Mouse (Mus musculus) right cerebral cortex, postnatal 10 days (tissue): ENCODE measurements at regions not wholly inside any gene's neighbourhood (a gene's known extent, or its start where the extent isn't known, plus 50 kb on each side); places are given as distances from the start of the nearest gene placed in this dataset.
"Not testable (repeated sequence)": the region's sequence is repeated elsewhere in the genome, so short reads cannot be mapped to it uniquely, and the experiment has no call there.

Experiments
- DNase-seq, 2 experiments: peaks; one replicate each; pipeline ENCODE4 v3.0.0; 2021; ENCODE audit warnings: low spot score in 2 of 2

GRCm38 (mm10) chr7:116680523-116680922 lies 176.4 kb downstream of the Nucb2 start:
- peak in 1 of 2 experiments; percentile 14 for DNase-seq

- DNase-seq = peak in 1 of 2 experiments; percentile 24
Measured at GRCm38 (mm10) chr7:116681268-116681667, 177.1 kb downstream of the Nucb2 start.

- DNase-seq = no peak
Measured at GRCm38 (mm10) chr7:116700409-116700808, 196.2 kb downstream of the Nucb2 start.

GRCm38 (mm10) chr7:116701466-116702342 lies 197.5 kb downstream of the Nucb2 start:
- peak; percentile 90 for DNase-seq

GRCm38 (mm10) chr7:116702596-116702995 lies 198.4 kb downstream of the Nucb2 start:
- DNase-seq = no peak

- no peak for DNase-seq
Measured at GRCm38 (mm10) chr7:116711541-116711940, 207.4 kb downstream of the Nucb2 start.

GRCm38 (mm10) chr7:116713200-116713599 lies 209.0 kb downstream of the Nucb2 start:
- DNase-seq = peak; percentile 28 to 34

- no peak for DNase-seq
Measured at GRCm38 (mm10) chr7:116715234-116716046, 211.3 kb downstream of the Nucb2 start.

GRCm38 (mm10) chr7:116728379-116728778 lies 224.2 kb downstream of the Nucb2 start:
- no peak for DNase-seq

- no peak for DNase-seq
Measured at GRCm38 (mm10) chr7:116729795-116730194, 225.6 kb downstream of the Nucb2 start.

- DNase-seq = no peak
Measured at GRCm38 (mm10) chr7:116735676-116736075, 231.5 kb downstream of the Nucb2 start.

- DNase-seq = no peak
Measured at GRCm38 (mm10) chr7:116736333-116736732, 232.2 kb downstream of the Nucb2 start.

- no peak for DNase-seq
Measured at GRCm38 (mm10) chr7:116738009-116738408, 233.8 kb downstream of the Nucb2 start.

GRCm38 (mm10) chr7:116754556-116754955 lies 250.4 kb downstream of the Nucb2 start:
- DNase-seq = no peak

- not testable (repeated sequence) for DNase-seq
Measured at GRCm38 (mm10) chr7:116792181-116792580, 288.0 kb downstream of the Nucb2 start.

- DNase-seq = no peak
Measured at GRCm38 (mm10) chr7:116808475-116808874, 304.3 kb downstream of the Nucb2 start.

GRCm38 (mm10) chr7:116816494-116816893 lies 312.3 kb downstream of the Nucb2 start:
- DNase-seq = no peak

GRCm38 (mm10) chr7:116817991-116818390 lies 313.8 kb downstream of the Nucb2 start:
- DNase-seq = no peak

- no peak for DNase-seq
Measured at GRCm38 (mm10) chr7:116820613-116821012, 316.4 kb downstream of the Nucb2 start.

- no peak for DNase-seq
Measured at GRCm38 (mm10) chr7:116842894-116843293, 338.7 kb downstream of the Nucb2 start.

GRCm38 (mm10) chr7:116847846-116848730 lies 343.9 kb downstream of the Nucb2 start:
- no peak for DNase-seq

- DNase-seq = no peak
Measured at GRCm38 (mm10) chr7:116853351-116853750, 349.2 kb downstream of the Nucb2 start.
